Mouse (Mus musculus): ENCODE data around the gene Lrrc1. TPM values are rescaled to one million over a fixed set of nuclear protein-coding genes. Genes with fewer than 3 reads are reported as not detected.

Lrrc1 gene
- polyA plus RNA-seq, 1 experiment from 2014 or later = 14.9 TPM

GRCm38 (mm10) chr9:77456169-77456826 is 88.4 kb downstream of the Lrrc1 start:
- no peak overlapping the region for H3K27ac ChIP-seq (replicated peaks)
- ATAC-seq (ENCODE audit: low FRiP score, low TSS enrichment) = no peak; the same call in 1 of the 2 replicates
- no peak overlapping the region for H3K4me3 ChIP-seq (ENCODE audit: low read depth, low read length)
- TF ChIP-seq EP300 (optimal IDR thresholded peaks at IDR 0.05) (no peak), CTCF (IDR thresholded peaks at IDR 0.05; ENCODE audit: low read depth) (no peak)
- no peaks in the 10 kb centered on the region for H3K27me3 ChIP-seq (ENCODE audit: control insufficient read depth, insufficient read depth, low read length)
- DNase-seq (ENCODE audit: low spot score) = no peak
- H3K9ac ChIP-seq (ENCODE audit: low read length) = no peak overlapping the region
- H3K4me2 ChIP-seq (replicated peaks; ENCODE audit: low read depth) = no peak overlapping the region
- 74% methylated on average over 13 of the region's 13 CpGs for WGBS
- peaks cover 7% of the 10 kb centered on the region; the same call in 1 of the 2 replicates for H3K36me3 ChIP-seq (ENCODE audit: control insufficient read depth, insufficient read depth, low read length)
- no peaks in the 10 kb centered on the region for H3K9me3 ChIP-seq (ENCODE audit: control insufficient read depth, low read length)
- H3K4me1 ChIP-seq (replicated peaks; ENCODE audit: control insufficient read depth, insufficient read depth) = no peaks in the 10 kb centered on the region

- Histone ChIP-seq H3K4me2 (replicated peaks; ENCODE audit: low read depth) (no peak overlapping the region), H3K27ac (replicated peaks) (no peak overlapping the region), H3K4me1 (replicated peaks; ENCODE audit: control insufficient read depth, insufficient read depth) (no peaks in the 10 kb centered on the region), H3K9me3 (ENCODE audit: control insufficient read depth, low read length) (no peaks in the 10 kb centered on the region), H3K36me3 (ENCODE audit: control insufficient read depth, insufficient read depth, low read length) (peaks cover 7% of the 10 kb centered on the region; the same call in 1 of the 2 replicates), H3K9ac (ENCODE audit: low read length) (no peak overlapping the region), H3K4me3 (ENCODE audit: low read depth, low read length) (no peak overlapping the region), H3K27me3 (ENCODE audit: control insufficient read depth, insufficient read depth, low read length) (no peaks in the 10 kb centered on the region)
- ATAC-seq (ENCODE audit: low FRiP score, low TSS enrichment) = no peak
- DNase-seq (ENCODE audit: low spot score) = no peak
- TF ChIP-seq EP300 (optimal IDR thresholded peaks at IDR 0.05) = no peak
- TF ChIP-seq CTCF (IDR thresholded peaks at IDR 0.05; ENCODE audit: low read depth) = no peak
- WGBS = 82% methylated on average over 19 of the region's 19 CpGs
These were observed 89.1 kb downstream of the Lrrc1 start for GRCm38 (mm10) chr9:77455439-77456168.

DNA sequence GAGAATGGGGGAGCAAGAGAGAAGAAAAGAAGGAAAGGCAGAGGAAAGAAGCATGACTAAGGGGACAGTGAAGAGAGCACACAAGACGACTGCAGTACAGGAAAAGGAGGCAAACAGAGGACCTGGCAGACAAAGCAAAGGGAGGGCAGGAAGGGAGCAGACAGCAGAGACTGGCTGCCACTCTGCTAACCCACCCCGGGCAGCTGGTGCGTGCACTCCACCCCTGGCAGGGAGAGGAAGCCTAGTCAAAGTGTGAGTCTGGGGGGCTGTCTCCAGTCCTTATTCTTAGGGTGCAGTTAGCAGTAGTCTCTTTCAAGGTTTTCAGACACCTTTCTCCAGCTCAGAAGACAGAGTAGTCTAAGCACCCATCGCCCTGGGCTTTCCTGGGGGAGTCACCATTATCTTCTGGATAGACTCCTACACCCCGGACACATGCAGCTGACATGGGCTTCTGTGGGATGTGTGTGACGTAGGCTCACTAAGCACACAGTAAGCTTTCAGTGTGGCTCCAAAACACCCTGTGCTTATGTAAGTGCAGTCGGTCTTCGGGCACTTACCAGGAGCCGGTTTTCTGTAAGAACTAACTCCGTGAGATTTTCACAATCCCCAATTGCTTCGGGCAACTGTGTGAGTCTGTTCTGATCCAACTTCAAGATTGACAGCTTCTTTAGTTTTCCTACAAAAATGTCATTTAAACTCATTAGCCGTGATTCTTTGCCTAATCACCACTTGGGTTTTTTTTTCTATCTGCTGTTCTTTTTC is 92.4 kb downstream of the Lrrc1 start:
- peaks cover 7% of the 10 kb centered on the region; the same call in 1 of the 2 replicates for H3K36me3 ChIP-seq (ENCODE audit: control insufficient read depth, insufficient read depth, low read length)
- no peak for TF ChIP-seq EP300 (optimal IDR thresholded peaks at IDR 0.05)
- no peak for TF ChIP-seq CTCF (IDR thresholded peaks at IDR 0.05; ENCODE audit: low read depth)

DNA sequence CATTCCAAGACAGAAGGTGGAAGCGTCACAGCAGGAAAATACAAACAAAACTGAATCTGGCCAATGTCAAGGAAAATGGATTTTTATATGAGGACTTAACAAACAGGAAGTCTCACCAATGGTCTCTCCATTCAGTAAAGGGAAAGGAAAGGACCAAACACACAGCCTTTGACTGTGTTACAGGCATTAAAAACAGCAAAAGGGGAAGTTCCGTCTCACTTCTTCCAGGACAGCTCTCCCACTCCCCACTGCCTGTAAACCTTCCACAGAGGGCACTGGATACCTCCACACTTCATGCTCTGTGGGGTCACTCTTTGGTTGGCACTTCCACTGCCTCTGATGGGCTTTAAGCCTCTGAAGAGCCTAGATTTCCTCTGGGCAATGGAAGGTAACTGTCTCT is 94.2 kb downstream of the Lrrc1 start:
- Histone ChIP-seq H3K4me1 (replicated peaks; ENCODE audit: control insufficient read depth, insufficient read depth) (no peaks in the 10 kb centered on the region), H3K9ac (ENCODE audit: low read length) (no peak overlapping the region), H3K4me3 (ENCODE audit: low read depth, low read length) (no peak overlapping the region), H3K9me3 (ENCODE audit: control insufficient read depth, low read length) (no peaks in the 10 kb centered on the region), H3K27me3 (ENCODE audit: control insufficient read depth, insufficient read depth, low read length) (no peaks in the 10 kb centered on the region), H3K4me2 (replicated peaks; ENCODE audit: low read depth) (no peak overlapping the region), H3K27ac (replicated peaks) (no peak overlapping the region), H3K36me3 (ENCODE audit: control insufficient read depth, insufficient read depth, low read length) (0 out of 2 replicates have a peak, but pooled peaks cover 4% of the 10 kb centered on the region)
- 71% methylated on average over 2 of the region's 2 CpGs for WGBS
- ATAC-seq (ENCODE audit: low FRiP score, low TSS enrichment) (no peak), DNase-seq (ENCODE audit: low spot score) (no peak)
- TF ChIP-seq CTCF (IDR thresholded peaks at IDR 0.05; ENCODE audit: low read depth) = no peak
- no peak for TF ChIP-seq EP300 (optimal IDR thresholded peaks at IDR 0.05)

More for the DNA sequence above, 92.4 kb downstream of the Lrrc1 start:
- DNase-seq (ENCODE audit: low spot score) (no peak), ATAC-seq (ENCODE audit: low FRiP score, low TSS enrichment) (no peak)
- no peaks in the 10 kb centered on the region for H3K4me1 ChIP-seq (replicated peaks; ENCODE audit: control insufficient read depth, insufficient read depth)
- H3K9me3 ChIP-seq (ENCODE audit: control insufficient read depth, low read length) = no peaks in the 10 kb centered on the region
- H3K27ac ChIP-seq (replicated peaks) = no peak overlapping the region
- H3K4me2 ChIP-seq (replicated peaks; ENCODE audit: low read depth) = no peak overlapping the region
- 82% methylated on average over 12 of the region's 12 CpGs for WGBS
- H3K9ac ChIP-seq (ENCODE audit: low read length) = no peak overlapping the region
- no peak overlapping the region for H3K4me3 ChIP-seq (ENCODE audit: low read depth, low read length)
- H3K27me3 ChIP-seq (ENCODE audit: control insufficient read depth, insufficient read depth, low read length) = no peaks in the 10 kb centered on the region

- DNase-seq (ENCODE audit: low spot score) (no peak), ATAC-seq (ENCODE audit: low FRiP score, low TSS enrichment) (no peak)
- H3K4me2 ChIP-seq (replicated peaks; ENCODE audit: low read depth) = no peak overlapping the region
- H3K27me3 ChIP-seq (ENCODE audit: control insufficient read depth, insufficient read depth, low read length) = no peaks in the 10 kb centered on the region
- 88% methylated on average over 4 of the region's 4 CpGs for WGBS
- no peak overlapping the region for H3K4me3 ChIP-seq (ENCODE audit: low read depth, low read length)
- H3K9me3 ChIP-seq (ENCODE audit: control insufficient read depth, low read length) = no peaks in the 10 kb centered on the region
- peaks cover 3% of the 10 kb centered on the region; the same call in 1 of the 2 replicates for H3K36me3 ChIP-seq (ENCODE audit: control insufficient read depth, insufficient read depth, low read length)
- TF ChIP-seq EP300 (optimal IDR thresholded peaks at IDR 0.05) (no peak), CTCF (IDR thresholded peaks at IDR 0.05; ENCODE audit: low read depth) (no peak)
- H3K4me1 ChIP-seq (replicated peaks; ENCODE audit: control insufficient read depth, insufficient read depth) = no peaks in the 10 kb centered on the region
- no peak overlapping the region for H3K9ac ChIP-seq (ENCODE audit: low read length)
- H3K27ac ChIP-seq (replicated peaks) = no peak overlapping the region
These were observed 99.8 kb downstream of the Lrrc1 start for GRCm38 (mm10) chr9:77444876-77445275.

Data from stomach, postnatal 0 days (tissue).